Mouse (Mus musculus): Measurements from ENCODE around the gene Trio.

GRCm38 (mm10) chr15:27759890-27760289, 265.8 kb downstream of the Trio start:
- TF ChIP-seq GATA1 (IDR thresholded peaks at IDR 0.05; ENCODE audit: borderline replicate concordance, low read length) (no peak), CTCF (IDR thresholded peaks at IDR 0.05; ENCODE audit: low read depth, low read length) (no peak)

Data from G1E (cell line).